Mouse (Mus musculus) CD4-positive helper T cell, adult 2 months (primary cell): ENCODE data around the gene Defb7.

ENCODE experiments used
- DNase-seq: peaks from one replicate; pipeline ENCODE4 v3.0.0-alpha.2; 2012; ENCODE audit warnings: low read depth, missing footprints, low spot score

Gene Defb7

GRCm38 (mm10) chr8:19494797-19495196 is at the start of gene Defb7:
TSS of gene Defb7 (plus strand) at chr8:19495097.
- no peak for DNase-seq

GRCm38 (mm10) chr8:19446378-19446777 is 48.5 kb upstream of the Defb7 start:
- DNase-seq: no peak

- DNase-seq: no peak
Measured at GRCm38 (mm10) chr8:19461355-19461754, 33.5 kb upstream of the Defb7 start.

GRCm38 (mm10) chr8:19469026-19469425 is 25.9 kb upstream of the Defb7 start:
- DNase-seq: no peak

GRCm38 (mm10) chr8:19500524-19500923 is 5.6 kb downstream of the Defb7 start:
- DNase-seq: no peak

GRCm38 (mm10) chr8:19535195-19535829 is 40.4 kb downstream of the Defb7 start:
- DNase-seq: no peak

- no peak for DNase-seq
Measured at GRCm38 (mm10) chr8:19540376-19540775, 45.5 kb downstream of the Defb7 start.
